Mouse (Mus musculus): ENCODE measurements around the gene Ggcx. TPM values are rescaled to one million over a fixed set of nuclear protein-coding genes. Genes with fewer than 3 reads are reported as not detected.

Gene Ggcx
- 12.9 TPM for polyA plus RNA-seq (2017; shearing (Covaris generic))

DNA sequence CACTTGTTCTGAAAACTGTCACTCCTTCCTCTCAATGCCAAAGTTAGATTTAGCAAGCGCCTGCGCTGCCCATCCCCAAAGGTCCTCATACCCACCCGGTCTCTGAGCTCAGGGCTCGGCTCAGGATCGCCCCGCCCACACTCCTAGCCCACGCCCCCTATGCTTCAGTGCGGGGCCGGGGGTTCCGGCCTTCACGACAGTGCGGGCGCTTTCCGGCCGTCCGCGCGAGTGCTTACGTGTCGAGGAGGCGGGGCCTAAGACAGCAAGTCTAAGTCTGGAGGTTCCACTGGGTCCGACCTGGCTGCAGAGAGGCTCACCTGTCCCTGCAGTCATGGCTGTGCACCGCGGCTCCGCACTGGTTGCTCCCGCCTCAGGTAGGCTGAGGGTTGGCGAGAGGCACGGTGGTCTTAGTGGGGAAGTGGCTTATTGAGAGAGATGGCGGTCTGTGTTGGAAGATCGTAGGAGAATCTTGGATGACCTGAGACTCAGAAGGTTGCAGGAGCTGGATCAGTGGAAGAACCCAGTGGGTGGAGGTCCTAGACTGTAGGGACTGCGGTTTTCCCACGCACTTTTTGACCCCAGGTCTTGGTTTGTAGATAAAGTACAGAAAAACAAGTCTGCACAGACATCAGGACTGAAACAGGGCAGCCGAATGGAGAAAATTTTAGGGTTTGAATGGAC is at the start of gene Ggcx:
Ggcx (plus strand) TSS at position 233 of the 681 bp plus-strand sequence.

DNA sequence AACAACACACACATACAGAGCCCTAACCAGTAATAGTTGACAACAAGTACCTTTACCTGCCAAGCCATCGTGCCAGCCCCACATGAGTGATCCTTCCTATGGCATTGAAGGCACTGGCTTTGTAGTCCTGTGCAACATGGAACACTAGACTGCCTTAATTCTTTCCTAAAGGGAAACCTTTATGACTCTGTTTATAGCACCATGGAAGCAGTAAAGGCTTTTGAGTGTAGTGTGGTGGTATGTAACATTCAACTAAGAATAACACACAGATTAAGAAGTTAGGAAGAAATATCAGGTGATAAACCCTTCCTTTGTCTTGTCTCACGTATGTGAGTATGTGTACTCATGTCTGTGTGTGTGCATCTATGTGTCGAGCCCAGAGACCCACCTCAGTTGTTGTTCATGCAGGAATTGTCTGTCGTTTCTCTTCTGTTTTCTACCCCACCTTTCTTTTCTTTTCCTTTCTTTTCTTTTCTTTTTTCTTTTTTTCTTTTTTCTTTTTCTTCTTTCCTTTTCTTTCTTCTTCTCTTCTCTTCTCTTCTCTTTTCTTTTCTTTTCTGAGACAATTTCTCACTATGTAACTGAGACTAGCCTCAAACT is 47.2 kb upstream of the Ggcx start, which contains the start of gene Rnf181:
Rnf181 (minus strand) TSS at position 113 of the 600 bp plus-strand sequence.

DNA sequence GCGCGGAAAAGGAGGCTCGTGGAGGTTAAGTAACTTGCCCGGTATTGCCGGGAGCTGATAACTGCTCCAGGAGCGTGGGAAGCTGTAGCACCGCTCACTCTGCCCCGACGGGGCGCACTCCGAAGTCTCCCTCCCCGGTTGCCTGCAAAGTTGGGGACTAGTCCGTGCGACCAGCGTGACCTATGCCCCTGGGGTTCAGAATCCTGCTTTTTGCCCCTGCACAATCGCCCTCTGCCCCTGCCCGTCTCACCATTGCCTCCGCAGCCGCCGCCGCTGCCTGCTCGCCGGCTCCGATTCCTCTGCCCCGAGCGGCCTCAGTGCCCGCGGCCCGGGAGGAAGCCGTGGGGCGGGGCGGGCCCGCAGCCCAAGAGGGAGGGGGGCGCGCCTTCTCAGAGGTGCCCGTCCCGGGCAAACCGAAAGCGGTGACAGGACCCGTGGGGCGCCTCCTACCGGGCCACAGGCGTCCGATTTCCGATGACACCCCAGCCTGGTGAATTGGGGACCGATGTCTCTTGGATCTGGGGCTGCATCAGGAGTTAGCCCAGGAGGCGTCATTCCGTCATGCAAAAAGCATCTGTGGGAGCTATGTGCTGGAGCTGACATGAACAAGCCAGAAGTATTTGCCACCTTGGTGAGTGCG is 33.9 kb upstream of the Ggcx start, which contains the start of gene Vamp5:
Vamp5 (minus strand) TSS at position 338 of the 640 bp plus-strand sequence.

DNA sequence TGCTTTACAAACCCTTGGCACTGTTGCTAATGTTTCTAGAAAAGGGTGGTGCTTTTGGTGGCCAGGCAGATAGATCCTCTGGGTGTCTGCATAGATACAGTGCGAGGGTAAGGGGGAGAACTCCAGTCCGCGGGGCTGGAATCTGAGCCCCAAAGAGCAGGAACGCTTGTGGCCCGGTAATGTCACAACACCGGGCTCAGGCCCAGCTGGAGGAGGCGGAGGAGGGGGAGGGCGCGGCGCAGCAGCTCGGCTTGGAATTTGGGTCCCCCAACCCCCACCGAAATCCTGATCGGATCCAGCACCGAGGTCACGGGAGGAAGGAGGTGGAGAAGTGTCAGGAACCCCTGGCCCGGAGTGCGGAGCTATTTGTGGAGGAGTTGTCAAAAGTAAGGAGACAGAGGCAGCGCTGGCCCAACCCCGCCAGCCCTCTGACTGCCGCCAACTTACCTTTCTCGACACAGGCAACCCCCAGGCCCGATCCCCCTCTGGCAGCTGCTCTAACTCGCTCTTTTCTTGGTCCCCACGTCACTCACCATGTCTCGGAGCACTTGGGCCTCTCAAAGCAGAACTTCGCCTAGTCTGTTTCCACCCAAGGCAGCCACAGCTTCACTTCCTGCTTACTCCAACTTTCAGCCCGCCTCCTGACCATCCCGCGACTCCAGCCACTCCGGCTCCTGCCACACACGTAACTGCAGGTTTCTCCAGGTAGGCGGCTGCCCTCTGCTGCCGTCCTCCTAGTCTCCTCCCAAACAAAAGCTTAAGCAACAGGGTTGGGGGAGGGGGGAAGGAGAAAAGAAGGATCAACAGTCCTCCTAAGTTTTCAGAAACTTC is 24.0 kb upstream of the Ggcx start, which contains the start of gene Vamp8:
Vamp8 (minus strand) TSS at position 763 of the 831 bp plus-strand sequence.

DNA sequence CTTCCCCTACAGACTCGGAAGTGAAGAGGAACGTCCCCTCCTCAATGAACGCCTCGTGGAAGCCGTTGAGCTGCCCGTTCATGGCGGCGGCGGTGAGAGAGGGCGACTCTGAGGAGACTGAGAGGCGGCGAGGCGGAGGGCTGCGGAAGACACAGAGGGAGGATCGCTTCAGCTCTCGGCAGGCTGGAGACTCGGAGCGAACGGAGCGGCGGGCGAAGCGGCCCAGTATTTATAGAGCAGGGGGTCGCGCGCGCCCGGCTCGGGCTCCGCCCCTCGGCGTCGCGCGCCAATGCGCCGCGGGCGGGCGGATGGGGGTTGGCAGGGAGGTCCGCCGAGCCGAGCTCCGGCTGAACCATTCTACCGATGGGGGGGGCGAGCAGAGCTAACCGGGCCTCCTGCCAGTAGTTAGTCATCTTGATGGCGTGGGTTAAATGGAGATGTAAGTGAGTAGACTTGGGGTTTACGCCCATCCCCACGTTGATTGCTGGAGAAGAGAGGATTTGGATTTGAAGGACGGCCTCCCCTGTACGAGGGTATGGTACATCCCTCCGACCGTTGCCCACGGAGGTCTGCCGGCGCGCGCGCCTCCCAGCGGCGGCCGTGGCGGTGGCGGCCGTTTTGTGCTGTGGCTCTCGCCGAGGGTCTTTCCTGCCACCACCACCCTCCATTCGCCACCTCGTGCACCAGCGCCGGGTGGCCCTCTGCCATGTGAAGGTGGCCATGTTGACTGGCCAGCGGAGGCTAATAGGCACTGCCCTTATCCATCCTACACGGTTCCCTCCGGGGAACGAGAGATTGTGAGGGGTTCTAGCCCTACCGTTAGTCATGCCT is 25.5 kb downstream of the Ggcx start, which contains the start of gene Mat2a:
Mat2a (minus strand) TSS at position 204 of the 831 bp plus-strand sequence.

Other genes with a start within 250 kb of the Ggcx start
- gene Atoh8, start 178.7 kb upstream of the Ggcx start, polyA plus RNA-seq (2017; shearing (Covaris generic)) = not detected
- not detected for gene Sftpb, start 109.7 kb upstream of the Ggcx start, polyA plus RNA-seq (2017; shearing (Covaris generic))
- 46.8 TPM for gene Usp39, start 69.1 kb upstream of the Ggcx start, polyA plus RNA-seq (2017; shearing (Covaris generic))
- 43.9 TPM for gene 0610030E20Rik, start 67.0 kb upstream of the Ggcx start, polyA plus RNA-seq (2017; shearing (Covaris generic))
- gene Tmem150a, start 58.9 kb upstream of the Ggcx start, polyA plus RNA-seq (2017; shearing (Covaris generic)) = 0.39 TPM
- gene Rnf181, start 47.4 kb upstream of the Ggcx start, polyA plus RNA-seq (2017; shearing (Covaris generic)) = 129 TPM
- 44.8 TPM for gene Vamp5, start 33.8 kb upstream of the Ggcx start, polyA plus RNA-seq (2017; shearing (Covaris generic))
- gene Vamp8, start 23.6 kb upstream of the Ggcx start, polyA plus RNA-seq (2017; shearing (Covaris generic)) = 219 TPM
- 336 TPM for gene Mat2a, start 25.2 kb downstream of the Ggcx start, polyA plus RNA-seq (2017; shearing (Covaris generic))
- not detected for gene Sh2d6, start 107.4 kb downstream of the Ggcx start, polyA plus RNA-seq (2017; shearing (Covaris generic))
- gene Capg, start 130.1 kb downstream of the Ggcx start, polyA plus RNA-seq (2017; shearing (Covaris generic)) = 536 TPM
- gene Elmod3, start 184.1 kb downstream of the Ggcx start, polyA plus RNA-seq (2017; shearing (Covaris generic)) = 20.3 TPM
- 5.5 TPM for gene Retsat, start 184.2 kb downstream of the Ggcx start, polyA plus RNA-seq (2017; shearing (Covaris generic))
- gene Tgoln1, start 202.7 kb downstream of the Ggcx start, polyA plus RNA-seq (2017; shearing (Covaris generic)) = 101 TPM